Mouse (Mus musculus) liver, adult 2 months (tissue): ENCODE data around the gene Ctns. TPM values are rescaled to one million over a fixed set of nuclear protein-coding genes. Genes with fewer than 3 reads are reported as not detected.
A peak's percentile ranks its signal among the peaks of the same experiment; 100 is the strongest.

Experiments
- DNase-seq: peaks from one replicate; pipeline ENCODE4 v3.0.0-alpha.2; 2011; ENCODE audit warnings: low read depth, low spot score; ENCODE audit errors: extremely low read depth
- H3K27ac ChIP-seq: fragments of 200-500 bp; replicated peaks from 2 replicates; pipeline ENCODE4 v1.5.1; 2012; ENCODE audit warnings: low read depth, mild to moderate bottlenecking, control low read depth, inconsistent platforms, low read length; ENCODE audit not compliant: insufficient read depth
- H3K27me3 ChIP-seq: fragments of 200-500 bp; 2 replicates; pipeline ENCODE4 v1.6.1; 2012; ENCODE audit warnings: mild to moderate bottlenecking, moderate library complexity, low read length, inconsistent platforms; ENCODE audit not compliant: control insufficient read depth, insufficient read depth
- H3K36me3 ChIP-seq: fragments of 200-500 bp; 2 replicates; pipeline ENCODE4 v1.6.1; 2012; ENCODE audit warnings: low read length, inconsistent platforms; ENCODE audit not compliant: control insufficient read depth, insufficient read depth
- H3K4me1 ChIP-seq: fragments of 200-500 bp; 2 replicates; pipeline ENCODE4 v1.6.1; 2011; ENCODE audit warnings: low read length; ENCODE audit not compliant: control insufficient read depth, insufficient read depth
- H3K4me3 ChIP-seq: fragments of 200-500 bp; 2 replicates; pipeline ENCODE4 v1.5.1; 2011; ENCODE audit warnings: low read depth, mild to moderate bottlenecking, control low read depth, low read length, moderate library complexity; ENCODE audit not compliant: insufficient read depth
- H3K79me2 ChIP-seq: fragments of 200-500 bp; 2 replicates; pipeline ENCODE4 v1.6.1; 2012; ENCODE audit warnings: inconsistent platforms, mild to moderate bottlenecking, low read length, moderate library complexity; ENCODE audit not compliant: control insufficient read depth, insufficient read depth
- H3K9ac ChIP-seq: fragments of 200-500 bp; 2 replicates; pipeline ENCODE4 v1.6.1; 2012; ENCODE audit warnings: low read depth, mild to moderate bottlenecking, control low read depth, inconsistent platforms, low read length
- CTCF ChIP-seq: fragments of 200-500 bp; IDR thresholded peaks from 2 replicates; pipeline ENCODE4 v1.5.1; 2011; ENCODE audit warnings: low read depth, low read length, control low read depth
- POLR2A ChIP-seq: fragments of 200-500 bp; IDR thresholded peaks from 2 replicates; pipeline ENCODE4 v1.6.1; 2011; ENCODE audit warnings: low read length, control low read depth; ENCODE audit not compliant: insufficient read depth; ENCODE audit errors: extremely low read depth
- WGBS: fragments of 180-500 bp; shearing (Covaris S2); methylation state at CpG from one replicate; pipeline ENCODE4 v1.1.7; 2018; 5-methylcytosine and 5-hydroxymethylcytosine counted together
- polyA plus RNA-seq: library from polyadenylated mRNA; depleted of rRNA; stranded (reverse); fragments of >200 nt; gene quantifications from 2 replicates; pipeline ENCODE4 v1.2.3, GENCODE M21; 2012
- total RNA-seq: library from RNA; depleted of rRNA; stranded (reverse); fragments of >200 nt; gene quantifications from 2 replicates; pipeline ENCODE4 v1.2.3, GENCODE M21; 2014

Ctns gene
- total and polyA plus RNA-seq, 2 experiments: 11.5 to 16.6 TPM

GRCm38 (mm10) chr11:73193047-73193446 lies 5.8 kb downstream of the Ctns start:
- no peak overlapping the region for H3K9ac ChIP-seq

GRCm38 (mm10) chr11:73187231-73187630 lies 11.6 kb downstream of the Ctns start:
- Histone ChIP-seq H3K79me2 (no peaks in the 10 kb centered on the region), H3K9ac (no peak overlapping the region), H3K36me3 (peaks cover 31% of the 10 kb centered on the region; the same call in 1 of the 2 replicates), H3K27me3 (no peaks in the 10 kb centered on the region), H3K4me3 (no peak overlapping the region), H3K27ac (no peak overlapping the region), H3K4me1 (no peaks in the 10 kb centered on the region)
- 91% methylated on average over 6 of the region's 6 CpGs for WGBS
- no peak for DNase-seq
- no peak for TF ChIP-seq CTCF

More at GRCm38 (mm10) chr11:73193047-73193446, 5.8 kb downstream of the Ctns start:
- peaks cover 24% of the 10 kb centered on the region; the same call in 1 of the 2 replicates for H3K36me3 ChIP-seq
- no peaks in the 10 kb centered on the region for H3K4me1 ChIP-seq
- 78% methylated on average over 6 of the region's 6 CpGs for WGBS
- no peak overlapping the region for H3K27ac ChIP-seq
- DNase-seq: no peak
- H3K27me3 ChIP-seq: no peaks in the 10 kb centered on the region
- TF ChIP-seq POLR2A (no peak), CTCF (no peak)
- H3K79me2 ChIP-seq: no peaks in the 10 kb centered on the region
- H3K4me3 ChIP-seq: no peak overlapping the region

DNA sequence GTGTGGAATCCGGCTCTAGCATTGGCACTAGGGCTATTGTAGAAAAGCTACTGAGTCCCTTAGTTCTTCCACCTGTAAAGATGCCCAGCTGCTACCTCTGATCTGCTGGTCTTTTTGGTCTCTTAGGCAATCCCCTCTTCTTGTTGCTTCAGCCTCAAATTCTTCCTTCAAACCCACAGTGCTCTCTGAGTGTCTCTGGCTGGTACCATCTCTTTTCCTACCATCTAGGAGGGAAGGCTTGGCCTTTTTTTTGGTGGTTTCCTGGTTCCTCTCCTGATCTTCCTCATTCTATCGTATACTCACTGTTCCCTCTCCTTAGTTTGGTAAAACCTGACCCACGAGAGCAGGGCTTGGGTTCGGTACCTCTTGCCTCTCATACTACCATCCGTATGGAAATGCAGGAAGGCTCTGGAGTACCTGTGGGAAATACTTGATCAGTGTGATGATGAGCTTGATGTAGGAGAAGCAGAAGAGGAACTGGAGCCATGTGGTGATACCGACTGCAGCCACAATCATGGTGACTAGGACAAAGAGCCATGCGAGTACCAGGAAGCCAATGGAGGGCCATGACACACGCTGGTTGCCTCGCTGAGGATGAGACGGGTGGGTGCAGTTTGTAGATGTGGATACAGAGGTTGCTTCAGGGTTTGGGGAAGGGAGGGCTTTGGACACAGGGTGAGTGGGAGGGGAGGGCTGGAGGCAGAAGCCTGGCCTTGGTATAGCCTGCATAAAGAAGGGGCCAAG lies 12.8 kb downstream of the Ctns start:
- Histone ChIP-seq H3K9ac (no peak overlapping the region), H3K4me1 (no peaks in the 10 kb centered on the region), H3K4me3 (no peak overlapping the region), H3K36me3 (peaks cover 28% of the 10 kb centered on the region; the same call in 1 of the 2 replicates), H3K27me3 (no peaks in the 10 kb centered on the region), H3K27ac (no peak overlapping the region), H3K79me2 (no peaks in the 10 kb centered on the region)
- 89% methylated on average over 10 of the region's 10 CpGs for WGBS
- no peak for TF ChIP-seq CTCF
- TF ChIP-seq POLR2A: no peak
- no peak for DNase-seq

GRCm38 (mm10) chr11:73177895-73178294 lies 20.9 kb downstream of the Ctns start:
- peak overlapping the region; percentile 83 for H3K4me3 ChIP-seq
- peaks cover 10% of the 10 kb centered on the region for H3K4me1 ChIP-seq
- H3K27me3 ChIP-seq: no peaks in the 10 kb centered on the region
- peaks cover 6% of the 10 kb centered on the region; the same call in 1 of the 2 replicates for H3K36me3 ChIP-seq
- 0 out of 2 replicates have a peak overlapping the region, but pooled peaks have one; percentile 1 for H3K27ac ChIP-seq
- peak overlapping the region; percentile 78 for H3K9ac ChIP-seq
- WGBS: 23% methylated on average over 2 of the region's 2 CpGs
- no peak for DNase-seq
- H3K79me2 ChIP-seq: peaks cover 8% of the 10 kb centered on the region
- TF ChIP-seq POLR2A: no peak
- no peak for TF ChIP-seq CTCF

DNA sequence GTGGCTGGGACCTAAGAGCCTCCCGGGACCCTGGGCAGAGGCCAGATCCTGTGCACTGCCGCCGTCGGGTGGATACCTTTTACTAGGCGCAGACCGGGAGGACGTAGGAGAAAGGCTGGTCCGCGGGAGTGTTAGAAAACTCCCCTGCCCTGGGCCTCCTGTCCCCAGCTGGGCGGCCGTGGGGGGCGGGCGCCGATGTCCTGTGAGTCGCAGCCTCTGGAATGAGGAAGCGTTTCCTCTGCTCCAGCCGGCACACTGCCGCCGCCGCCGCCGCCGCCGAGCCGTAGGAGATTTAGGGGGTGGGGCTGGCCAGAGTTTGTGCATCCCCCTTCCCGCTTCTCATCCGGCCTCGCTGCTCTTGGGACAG lies 21.4 kb downstream of the Ctns start:
- DNase-seq: no peak
- WGBS: 0% methylated on average over 28 of the region's 28 CpGs
- peak overlapping the region; percentile 83 for H3K4me3 ChIP-seq
- peaks cover 11% of the 10 kb centered on the region for H3K4me1 ChIP-seq
- H3K36me3 ChIP-seq: peaks cover 6% of the 10 kb centered on the region; the same call in 1 of the 2 replicates
- TF ChIP-seq POLR2A (no peak), CTCF (no peak)
- peak overlapping the region; percentile 74 for H3K27ac ChIP-seq
- no peaks in the 10 kb centered on the region for H3K27me3 ChIP-seq
- peaks cover 8% of the 10 kb centered on the region for H3K79me2 ChIP-seq
- peak overlapping the region; percentile 78 for H3K9ac ChIP-seq
